Mouse (Mus musculus) adrenal gland, postnatal 36 days (tissue): Measurements from ENCODE around the gene Sh3pxd2b. TPM values are rescaled to one million over a fixed set of nuclear protein-coding genes. Genes with fewer than 3 reads are reported as not detected.
A peak's percentile ranks its signal among the peaks of the same experiment; 100 is the strongest.

ENCODE experiments used
- DNase-seq, 2 experiments: peaks; one replicate each; pipeline ENCODE4 v3.0.0; 2021; ENCODE audit warnings: mixed read lengths in 1 of 2
- total RNA-seq, 2 experiments: library from RNA; stranded (reverse); gene quantifications; 2 replicates each; pipeline ENCODE4 v1.2.3; 2021

Gene Sh3pxd2b
- total RNA-seq, 2 experiments from 2014 or later, result 5.7 to 10.7 TPM

DNA sequence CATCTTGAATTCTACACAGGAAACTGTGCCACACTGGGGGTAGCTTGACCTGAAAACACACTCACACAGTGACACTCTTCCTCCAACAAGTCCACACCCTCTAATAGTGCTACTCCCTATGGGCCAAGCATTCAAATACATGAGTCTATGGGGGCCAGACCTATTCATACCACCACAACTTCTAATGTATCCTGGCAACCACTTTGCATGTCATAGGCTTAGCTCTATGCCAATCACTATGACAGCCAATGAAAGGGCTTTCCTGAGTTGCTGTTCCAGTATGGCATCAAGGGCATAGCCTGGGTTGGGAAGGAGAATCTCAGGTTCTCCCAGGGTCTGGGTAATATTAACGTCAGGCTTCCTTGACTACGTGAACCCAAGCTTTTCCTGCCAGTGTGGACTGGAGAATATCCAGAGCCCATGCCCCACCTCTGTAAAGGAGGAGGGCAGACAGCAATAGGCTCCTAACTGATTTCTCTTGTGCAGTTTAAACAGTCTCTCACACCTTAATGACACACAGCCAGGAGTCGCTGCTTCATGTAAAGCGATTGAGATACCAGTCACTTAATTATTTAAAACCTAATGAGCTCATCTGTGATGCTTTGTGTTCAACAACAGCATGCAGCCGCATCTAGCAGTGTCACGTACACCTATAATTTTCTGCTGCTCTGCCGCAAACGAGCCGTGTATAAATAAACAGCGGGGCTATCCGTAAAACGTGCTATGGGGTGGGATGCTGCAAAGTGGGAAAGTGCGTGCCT lies 25.8 kb downstream of the Sh3pxd2b start:
- no peak for DNase-seq

- no peak for DNase-seq
These were observed 26.5 kb downstream of the Sh3pxd2b start for GRCm38 (mm10) chr11:32374027-32374589.

DNA sequence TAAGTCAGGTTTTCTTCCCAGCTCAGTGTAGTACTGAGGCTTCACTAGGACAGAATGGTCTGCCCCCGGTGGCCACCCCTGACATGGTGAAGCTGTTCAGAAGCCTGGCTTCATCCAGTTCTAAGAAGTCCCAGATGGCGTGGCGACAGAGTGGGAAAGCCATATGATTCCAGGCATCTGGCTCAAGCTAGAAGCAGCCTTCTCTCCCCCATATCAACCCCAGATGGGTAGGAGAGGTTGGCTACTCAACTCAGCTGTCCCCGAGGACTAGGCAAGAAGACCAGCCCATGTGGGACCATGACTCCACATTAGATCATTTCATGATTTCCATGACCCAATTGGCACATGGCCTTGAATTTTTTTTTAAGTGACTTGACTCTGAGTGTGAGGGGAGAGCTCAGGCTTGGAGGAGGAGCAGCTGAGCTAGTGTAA lies 27.5 kb downstream of the Sh3pxd2b start:
- DNase-seq, result peak; percentile 25 to 41

- DNase-seq, result no peak
These were observed 28.5 kb downstream of the Sh3pxd2b start for GRCm38 (mm10) chr11:32376086-32376485.

GRCm38 (mm10) chr11:32379910-32380309 lies 32.3 kb downstream of the Sh3pxd2b start:
- DNase-seq, result peak in 1 of 2 experiments; percentile 33

GRCm38 (mm10) chr11:32383341-32384134 lies 35.9 kb downstream of the Sh3pxd2b start:
- peak in 1 of 2 experiments; percentile 55 for DNase-seq

- no peak for DNase-seq
These were observed 36.6 kb downstream of the Sh3pxd2b start for GRCm38 (mm10) chr11:32384135-32384801.

GRCm38 (mm10) chr11:32386043-32386442 lies 38.4 kb downstream of the Sh3pxd2b start:
- no peak for DNase-seq

DNA sequence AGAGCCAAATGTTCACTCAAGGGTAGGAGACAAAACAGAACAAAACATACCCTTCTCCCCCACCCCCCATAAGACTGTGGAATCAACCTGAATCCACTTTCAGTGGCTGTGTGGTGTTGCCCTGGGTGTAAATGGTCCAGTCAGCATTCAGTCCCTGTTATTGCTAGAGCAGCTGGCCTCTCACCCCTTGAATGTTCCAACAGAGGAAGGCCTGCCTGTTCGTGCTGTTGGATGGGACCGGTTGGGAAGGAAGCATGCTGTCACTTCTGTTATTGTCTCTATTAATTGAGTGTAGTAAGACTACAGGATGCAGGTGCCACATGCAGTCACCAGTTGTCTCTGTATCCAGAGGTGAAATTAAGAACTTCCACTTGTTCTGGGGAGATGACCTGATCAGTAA lies 40.4 kb downstream of the Sh3pxd2b start:
- no peak for DNase-seq

DNA sequence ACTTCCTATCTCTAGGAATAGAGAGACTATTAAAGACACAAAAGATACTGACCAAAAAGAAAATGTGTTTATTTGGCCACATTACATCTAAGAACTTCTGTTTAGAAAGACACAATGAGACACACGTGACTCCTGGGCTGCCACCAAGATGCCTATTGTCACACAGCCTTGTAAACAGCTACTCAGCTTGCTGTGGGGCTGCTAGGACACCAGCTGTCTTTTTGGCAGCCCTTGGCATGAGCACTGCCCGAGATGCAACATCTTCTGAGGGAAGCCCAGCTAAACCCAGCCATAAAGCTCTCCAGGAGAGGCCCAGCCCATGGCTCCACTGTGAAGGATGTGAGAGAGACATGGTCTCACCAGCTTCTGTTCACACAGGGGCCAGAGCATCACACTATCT lies 45.5 kb downstream of the Sh3pxd2b start:
- DNase-seq, result no peak

- no peak for DNase-seq
These were observed 48.2 kb downstream of the Sh3pxd2b start for GRCm38 (mm10) chr11:32395791-32396190.

- no peak for DNase-seq
These were observed 50.8 kb downstream of the Sh3pxd2b start for GRCm38 (mm10) chr11:32398446-32398845.

DNA sequence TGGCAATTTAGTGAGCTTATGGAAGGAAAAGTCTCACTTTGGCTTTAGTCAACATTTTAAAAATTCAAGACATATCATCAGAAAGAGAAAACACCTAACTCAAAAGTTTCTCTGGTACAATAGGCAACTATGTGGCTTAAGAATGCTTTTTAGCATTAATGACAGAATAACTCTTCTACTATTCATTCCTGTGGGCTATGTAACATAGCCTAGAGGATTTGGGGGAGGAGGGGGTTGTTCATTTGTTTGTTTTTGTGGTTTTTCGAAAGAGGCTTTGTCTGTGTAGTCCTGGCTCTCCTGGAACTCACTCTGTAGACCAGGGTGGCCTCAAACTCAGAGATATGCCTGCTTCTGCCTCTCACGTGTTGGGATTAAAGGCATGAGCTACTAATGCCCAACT lies 51.6 kb downstream of the Sh3pxd2b start:
- no peak for DNase-seq

DNA sequence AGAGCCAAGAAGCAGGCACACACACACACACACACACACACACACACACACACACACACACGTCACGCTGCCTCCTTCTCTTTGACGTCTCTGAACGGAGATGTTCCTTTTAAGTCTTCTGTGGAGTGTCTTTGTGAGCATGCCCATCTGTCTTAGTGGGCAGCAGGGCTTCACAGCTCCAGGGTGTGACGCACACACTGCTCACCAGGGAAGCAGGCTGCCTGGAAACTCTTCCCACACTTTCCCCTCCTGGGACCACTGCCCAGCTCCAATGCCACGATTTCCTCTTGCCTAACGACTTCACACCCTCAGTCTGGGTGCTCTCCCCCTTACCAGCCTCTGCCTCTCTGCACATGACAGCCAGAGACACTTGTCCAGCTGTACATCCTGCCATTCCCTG lies 55.1 kb downstream of the Sh3pxd2b start:
- peak in 1 of 2 experiments; percentile 26 for DNase-seq

DNA sequence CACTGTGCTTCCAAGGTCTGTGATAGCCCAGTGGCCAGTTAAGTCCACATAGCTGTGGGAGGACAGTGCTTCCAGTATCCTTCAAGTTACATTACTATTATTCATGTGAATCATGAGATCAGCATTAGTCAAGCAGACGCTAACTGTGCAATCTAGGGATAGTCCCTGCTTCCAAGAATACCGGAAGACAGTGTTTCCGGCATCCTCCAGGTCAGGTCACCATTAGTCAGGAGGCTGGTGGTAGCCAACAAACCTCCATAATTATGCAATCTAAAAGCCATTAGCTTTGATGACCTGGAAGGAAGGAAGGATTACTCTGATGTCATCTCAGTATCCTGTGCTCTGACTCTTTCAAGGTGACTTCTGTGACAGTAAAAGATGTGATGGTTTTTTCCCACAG lies 57.1 kb downstream of the Sh3pxd2b start:
- DNase-seq, result peak in 1 of 2 experiments; percentile 25

DNA sequence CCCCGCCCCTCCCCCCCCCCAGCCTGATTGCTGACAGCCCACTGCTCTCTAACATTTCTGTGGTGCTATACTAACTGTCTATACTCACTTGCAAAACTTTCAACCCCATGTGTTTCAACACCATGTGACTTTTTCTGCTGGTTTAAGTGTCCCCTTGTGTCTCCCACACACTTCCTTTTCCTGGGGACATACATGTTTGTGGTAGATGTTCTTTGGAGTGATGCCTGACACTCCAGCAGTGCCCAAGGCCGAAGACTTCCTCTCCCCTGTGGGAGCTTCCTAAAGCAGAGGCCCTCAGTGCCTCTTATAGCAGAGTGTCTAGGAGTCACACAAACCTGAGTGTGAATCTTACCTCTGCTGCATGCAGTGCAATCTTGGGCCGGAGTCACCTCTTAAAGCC lies 60.2 kb downstream of the Sh3pxd2b start:
- DNase-seq, result no peak

DNA sequence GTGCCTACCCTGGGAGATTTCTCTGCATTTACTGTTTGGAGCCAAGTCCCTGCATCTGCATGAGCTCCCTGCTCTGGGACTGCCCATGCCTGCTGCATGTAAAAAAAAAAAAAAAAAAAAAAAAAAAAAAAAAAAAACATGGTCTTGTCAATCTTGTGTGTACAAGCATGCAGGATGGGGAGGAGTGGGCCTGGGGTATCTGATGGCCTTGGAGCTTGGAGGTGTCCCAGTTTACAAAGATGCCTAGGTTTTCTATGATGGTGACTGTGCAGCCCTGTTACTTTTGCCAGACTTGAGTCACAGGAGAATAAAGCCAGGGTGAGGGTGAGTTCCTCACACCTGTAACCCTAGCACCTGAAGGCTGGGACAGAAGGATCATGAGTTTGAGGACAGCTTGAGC lies 61.4 kb downstream of the Sh3pxd2b start:
- DNase-seq, result no peak

DNA sequence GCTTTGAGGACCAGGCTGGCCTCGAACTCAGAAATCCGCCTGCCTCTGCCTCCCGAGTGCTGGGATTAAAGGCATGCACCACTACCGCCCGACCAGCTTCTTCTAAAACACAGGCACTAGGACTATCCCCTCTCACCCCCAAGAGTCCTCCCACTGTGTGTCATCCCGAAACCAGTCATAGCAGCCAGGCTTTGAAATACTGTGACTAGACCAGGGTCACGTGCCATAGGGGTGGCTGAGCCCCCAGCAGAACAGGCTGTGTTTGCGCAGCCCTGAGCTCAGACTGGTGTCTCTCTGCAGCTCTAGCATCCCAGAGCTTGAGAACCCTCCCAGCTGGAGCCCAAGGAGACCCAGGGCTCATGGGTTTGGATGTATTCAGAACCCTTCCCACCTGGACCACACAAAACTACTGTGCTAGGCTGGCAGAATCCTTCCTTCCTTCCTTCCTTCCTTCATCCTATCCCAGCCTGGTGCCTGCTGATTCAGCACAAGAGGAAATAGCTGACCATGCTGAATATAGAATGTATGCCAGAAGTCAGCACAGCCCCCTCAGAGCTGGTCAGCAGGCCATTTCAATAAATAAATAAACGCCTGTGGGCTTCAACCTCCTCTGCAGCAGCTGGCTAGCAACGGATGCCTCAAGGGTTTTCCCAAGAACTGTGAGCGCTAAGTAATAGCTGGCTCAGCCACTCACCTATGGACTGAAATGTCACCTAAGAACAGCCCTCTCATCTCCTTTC lies 62.4 kb downstream of the Sh3pxd2b start:
- DNase-seq, result no peak

- DNase-seq, result no peak
These were observed 72.4 kb downstream of the Sh3pxd2b start for GRCm38 (mm10) chr11:32420001-32420400.

DNA sequence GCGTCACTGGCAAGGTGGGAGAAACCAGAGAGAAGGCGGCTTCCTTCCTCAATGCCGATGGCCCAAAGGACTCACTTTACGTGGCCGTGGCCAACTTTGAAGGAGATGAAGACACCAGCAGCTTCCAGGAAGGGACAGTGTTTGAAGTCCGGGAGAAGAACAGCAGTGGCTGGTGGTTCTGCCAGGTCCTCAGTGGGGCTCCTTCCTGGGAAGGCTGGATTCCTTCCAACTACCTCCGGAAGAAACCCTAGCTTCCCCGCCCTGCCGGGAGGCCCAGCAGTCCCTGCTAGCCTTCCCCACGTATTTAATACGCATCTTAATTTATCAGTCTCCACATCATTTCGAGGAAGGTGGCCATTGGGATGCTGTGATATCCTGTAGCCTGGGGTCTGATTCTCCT lies 75.7 kb downstream of the Sh3pxd2b start:
- no peak for DNase-seq

DNA sequence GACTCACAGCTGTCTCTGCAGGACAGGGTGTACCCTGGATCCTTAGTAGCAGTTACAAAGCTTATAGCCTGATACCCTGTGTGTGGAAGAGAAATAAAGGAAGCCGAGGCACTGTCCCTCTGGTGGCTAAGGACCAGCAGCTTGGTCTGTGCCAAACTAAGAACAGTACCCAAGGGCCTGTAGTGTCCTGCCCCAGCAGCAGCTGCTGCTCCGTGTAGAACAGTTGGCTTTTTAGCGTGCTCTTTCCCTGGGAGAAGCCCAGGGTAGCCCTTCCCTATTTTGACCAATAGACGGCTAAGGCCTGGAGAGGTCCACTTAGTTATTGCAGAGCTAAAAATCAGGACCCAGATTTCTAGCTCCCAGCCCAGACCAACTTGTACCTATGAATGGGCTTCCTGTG lies 77.0 kb downstream of the Sh3pxd2b start:
- DNase-seq, result no peak
